Mouse (Mus musculus) heart, adult 2 months (tissue): ENCODE measurements around the gene Exph5.

ENCODE experiments used
- CTCF ChIP-seq: fragments of 200-600 bp; IDR thresholded peaks from 2 replicates; pipeline ENCODE4 v1.8.1; 2022; ENCODE audit warnings: antibody characterized with exemption, mild to moderate bottlenecking, moderate library complexity
- POLR2A ChIP-seq: fragments of 200-500 bp; IDR thresholded peaks from 2 replicates; pipeline ENCODE4 v1.6.1; 2011; ENCODE audit warnings: mild to moderate bottlenecking, low read depth, low read length, control low read depth; ENCODE audit not compliant: insufficient read depth

- TF ChIP-seq CTCF: no peak
- TF ChIP-seq POLR2A: no peak
Observed at GRCm38 (mm10) chr9:53404050-53404752, 102.7 kb downstream of the Exph5 start.
